Mouse (Mus musculus) midbrain, postnatal 0 days (tissue): ENCODE data around the gene Pcdh8. TPM values are rescaled to one million over a fixed set of nuclear protein-coding genes. Genes with fewer than 3 reads are reported as not detected.

Source experiments
- ATAC-seq: fragments of 200-750 bp; cut with Nextera tagmentation; 2 replicates; pipeline ENCODE4 v1.8.0; 2017; ENCODE audit warnings: moderate number of reproducible peaks, mild to moderate bottlenecking, moderate TSS enrichment, moderate library complexity; ENCODE audit not compliant: low FRiP score
- DNase-seq: peaks from one replicate; pipeline ENCODE4 v3.0.0-alpha.2; 2015; ENCODE audit warnings: low spot score
- H3K27ac ChIP-seq: fragments of 300-500 bp; sonication (generic); 2 replicates; pipeline ENCODE4 v1.5.1; 2014; ENCODE audit warnings: low read depth, mild to moderate bottlenecking, low read length, mixed read lengths
- H3K27me3 ChIP-seq: fragments of 300-500 bp; sonication (generic); 2 replicates; pipeline ENCODE4 v1.6.1; 2014; ENCODE audit warnings: low read length, control low read depth, mixed read lengths; ENCODE audit not compliant: insufficient read depth
- H3K36me3 ChIP-seq: fragments of 300-500 bp; sonication (generic); 2 replicates; pipeline ENCODE4 v1.6.1; 2014; ENCODE audit warnings: low read length, control low read depth, mixed read lengths; ENCODE audit not compliant: insufficient read depth
- H3K4me1 ChIP-seq: fragments of 300-500 bp; sonication (generic); 2 replicates; pipeline ENCODE4 v1.6.1; 2014; ENCODE audit warnings: mild to moderate bottlenecking, control low read depth, antibody characterized with exemption, low read length, mixed read lengths; ENCODE audit not compliant: insufficient read depth
- H3K4me2 ChIP-seq: fragments of 300-500 bp; sonication (generic); 2 replicates; pipeline ENCODE4 v1.6.1; 2014; ENCODE audit warnings: low read depth, mild to moderate bottlenecking, low read length, mixed read lengths; ENCODE audit not compliant: poor library complexity, severe bottlenecking
- H3K4me3 ChIP-seq: fragments of 300-500 bp; sonication (generic); 2 replicates; pipeline ENCODE4 v1.5.1; 2014; ENCODE audit warnings: low read depth, mild to moderate bottlenecking, low read length, moderate library complexity
- H3K9ac ChIP-seq: fragments of 300-500 bp; sonication (generic); replicated peaks from 2 replicates; pipeline ENCODE4 v1.6.1; 2014; ENCODE audit warnings: mild to moderate bottlenecking, low read length, moderate library complexity, mixed read lengths; ENCODE audit not compliant: poor library complexity, severe bottlenecking
- H3K9me3 ChIP-seq: fragments of 300-500 bp; sonication (generic); 2 replicates; pipeline ENCODE4 v1.6.1; 2016; ENCODE audit warnings: low read length, control low read depth
- CTCF ChIP-seq: IDR thresholded peaks from 2 replicates; pipeline ENCODE4 v1.5.1; 2016; ENCODE audit warnings: antibody characterized with exemption, mild to moderate bottlenecking
- WGBS: fragments of 180-500 bp; shearing (Covaris S2); extraction: QIAGEN DNeasy Blood & Tissue Kit; methylation state at CpG from one replicate; pipeline ENCODE4 v1.1.7; 2014; 5-methylcytosine and 5-hydroxymethylcytosine counted together
- polyA plus RNA-seq: library from polyadenylated mRNA; unstranded; fragments of >200 nt; fragmentation: Nextera tagmentation; extraction: Ambion mirVana; gene quantifications from 2 replicates; pipeline ENCODE4 v1.2.1, GENCODE M21; 2015
- total RNA-seq: library from RNA; depleted of rRNA; stranded (reverse); fragments of >200 nt; gene quantifications from 2 replicates; pipeline ENCODE4 v1.2.3, GENCODE M21; 2014

Pcdh8 gene
- total and polyA plus RNA-seq, 2 experiments from 2014 or later: 50.2 to 149 TPM

GRCm38 (mm10) chr14:79738441-79738840, 32.7 kb downstream of the Pcdh8 start:
- no peak overlapping the region for H3K9ac ChIP-seq
- no peaks in the 10 kb centered on the region for H3K36me3 ChIP-seq
- WGBS: 54% methylated on average over 9 of the region's 9 CpGs
- DNase-seq (no peak), ATAC-seq (no peak)
- no peak overlapping the region for H3K4me3 ChIP-seq
- no peak for TF ChIP-seq CTCF
- H3K27me3 ChIP-seq: no peaks in the 10 kb centered on the region
- no peak overlapping the region for H3K4me2 ChIP-seq
- no peaks in the 10 kb centered on the region for H3K9me3 ChIP-seq
- no peaks in the 10 kb centered on the region for H3K4me1 ChIP-seq
- H3K27ac ChIP-seq: no peak overlapping the region

- Histone ChIP-seq H3K4me1 (no peaks in the 10 kb centered on the region), H3K4me3 (no peak overlapping the region), H3K4me2 (no peak overlapping the region), H3K27me3 (no peaks in the 10 kb centered on the region), H3K9ac (no peak overlapping the region), H3K27ac (no peak overlapping the region), H3K9me3 (no peaks in the 10 kb centered on the region), H3K36me3 (no peaks in the 10 kb centered on the region)
- DNase-seq (peak; percentile 51), ATAC-seq (peak; percentile 41; the same call in 1 of the 2 replicates)
- 66% methylated on average over 9 of the region's 9 CpGs for WGBS
- TF ChIP-seq CTCF: peak; percentile 71
Measured at GRCm38 (mm10) chr14:79737642-79738379, 33.3 kb downstream of the Pcdh8 start.

GRCm38 (mm10) chr14:79736781-79737180, 34.3 kb downstream of the Pcdh8 start:
- Histone ChIP-seq H3K4me3 (no peak overlapping the region), H3K4me2 (no peak overlapping the region), H3K36me3 (no peaks in the 10 kb centered on the region), H3K9ac (no peak overlapping the region), H3K27ac (no peak overlapping the region), H3K4me1 (no peaks in the 10 kb centered on the region), H3K27me3 (no peaks in the 10 kb centered on the region), H3K9me3 (no peaks in the 10 kb centered on the region)
- WGBS: 54% methylated on average over 6 of the region's 6 CpGs
- DNase-seq: no peak
- ATAC-seq: no peak
- no peak for TF ChIP-seq CTCF

- Histone ChIP-seq H3K4me3 (no peak overlapping the region), H3K9ac (no peak overlapping the region), H3K27me3 (no peaks in the 10 kb centered on the region), H3K27ac (no peak overlapping the region), H3K4me2 (no peak overlapping the region), H3K4me1 (no peaks in the 10 kb centered on the region), H3K36me3 (no peaks in the 10 kb centered on the region), H3K9me3 (no peaks in the 10 kb centered on the region)
- no peak for ATAC-seq
- 73% methylated on average over 6 of the region's 6 CpGs for WGBS
- no peak for TF ChIP-seq CTCF
- no peak for DNase-seq
Measured at GRCm38 (mm10) chr14:79733501-79733900, 37.6 kb downstream of the Pcdh8 start.

GRCm38 (mm10) chr14:79728811-79729210, 42.3 kb downstream of the Pcdh8 start:
- TF ChIP-seq CTCF: no peak
- no peak overlapping the region for H3K4me3 ChIP-seq
- H3K9ac ChIP-seq: no peak overlapping the region
- DNase-seq (no peak), ATAC-seq (no peak)
- H3K27me3 ChIP-seq: no peaks in the 10 kb centered on the region
- no peaks in the 10 kb centered on the region for H3K9me3 ChIP-seq
- peaks cover 6% of the 10 kb centered on the region for H3K4me1 ChIP-seq
- no peak overlapping the region for H3K4me2 ChIP-seq
- no peaks in the 10 kb centered on the region for H3K36me3 ChIP-seq
- no peak overlapping the region for H3K27ac ChIP-seq
- WGBS: 68% methylated on average over 6 of the region's 6 CpGs

GRCm38 (mm10) chr14:79724002-79724681, 47.0 kb downstream of the Pcdh8 start:
- Histone ChIP-seq H3K27ac (peak overlapping the region; percentile 73), H3K36me3 (no peaks in the 10 kb centered on the region), H3K4me3 (no peak overlapping the region), H3K9me3 (no peaks in the 10 kb centered on the region), H3K4me1 (peaks cover 11% of the 10 kb centered on the region), H3K9ac (no peak overlapping the region), H3K27me3 (no peaks in the 10 kb centered on the region), H3K4me2 (no peak overlapping the region)
- no peak for TF ChIP-seq CTCF
- ATAC-seq: peak; percentile 86
- DNase-seq: peak; percentile 90
- 29% methylated on average over 18 of the region's 18 CpGs for WGBS
